Mouse (Mus musculus) heart, embryonic 16.5 days (tissue): Measurements from ENCODE around the gene Ascl1. TPM values are rescaled to one million over a fixed set of nuclear protein-coding genes. Genes with fewer than 3 reads are reported as not detected.

Source experiments
- ATAC-seq: fragments of 200-750 bp; cut with Nextera tagmentation; replicated peaks from 2 replicates; pipeline ENCODE4 v1.8.0; 2017; ENCODE audit warnings: moderate number of reproducible peaks; ENCODE audit not compliant: insufficient read depth, low FRiP score; ENCODE audit errors: extremely low read depth
- H3K27ac ChIP-seq: fragments of 300-500 bp; sonication (generic); 2 replicates; pipeline ENCODE4 v1.5.1; 2014; ENCODE audit warnings: mild to moderate bottlenecking, low read length, control low read depth, moderate library complexity
- H3K27me3 ChIP-seq: fragments of 300-500 bp; sonication (generic); 2 replicates; pipeline ENCODE4 v1.6.1; 2014; ENCODE audit warnings: low read length, mixed read lengths; ENCODE audit not compliant: control insufficient read depth, insufficient read depth
- H3K36me3 ChIP-seq: fragments of 300-500 bp; sonication (generic); 2 replicates; pipeline ENCODE4 v1.6.1; 2014; ENCODE audit not compliant: control insufficient read depth, insufficient read depth
- H3K4me1 ChIP-seq: fragments of 300-500 bp; sonication (generic); 2 replicates; pipeline ENCODE4 v1.6.1; 2014; ENCODE audit warnings: low read length, mixed read lengths; ENCODE audit not compliant: control insufficient read depth, insufficient read depth
- H3K4me2 ChIP-seq: fragments of 300-500 bp; sonication (generic); 2 replicates; pipeline ENCODE4 v1.6.1; 2014; ENCODE audit warnings: low read depth, mild to moderate bottlenecking, control low read depth, low read length
- H3K4me3 ChIP-seq: fragments of 300-500 bp; sonication (generic); 2 replicates; pipeline ENCODE4 v1.5.1; 2014; ENCODE audit warnings: mild to moderate bottlenecking, control low read depth, low read length
- H3K9ac ChIP-seq: fragments of 300-500 bp; sonication (generic); 2 replicates; pipeline ENCODE4 v1.6.1; 2014; ENCODE audit warnings: low read length, control low read depth
- H3K9me3 ChIP-seq: fragments of 300-500 bp; sonication (generic); replicated peaks from 2 replicates; pipeline ENCODE4 v1.6.1; 2016; ENCODE audit warnings: low read length; ENCODE audit not compliant: control insufficient read depth
- WGBS: fragments of 180-500 bp; shearing (Covaris S2); extraction: QIAGEN DNeasy Blood & Tissue Kit; methylation state at CpG from one replicate; pipeline ENCODE4 v1.1.7; 2014; 5-methylcytosine and 5-hydroxymethylcytosine counted together
- polyA plus RNA-seq: library from polyadenylated mRNA; unstranded; fragments of >200 nt; fragmentation: Nextera tagmentation; extraction: Ambion mirVana; gene quantifications from 2 replicates; pipeline ENCODE4 v1.2.1, GENCODE M21; 2015

The Ascl1 gene
- polyA plus RNA-seq = 0.32 and 0.93 TPM in 2 replicates

GRCm38 (mm10) chr10:87493576-87493975, at the start of gene Ascl1:
Ascl1 (minus strand) TSS chr10:87493660.
- H3K4me1 ChIP-seq = peaks cover 9% of the 10 kb centered on the region; the same call in 1 of the 2 replicates
- no peak within 1 kb of the TSS for H3K27ac ChIP-seq
- H3K27me3 ChIP-seq = peaks cover 86% of the 10 kb centered on the region
- H3K4me2 ChIP-seq = peak within 1 kb of the TSS; percentile 95
- H3K36me3 ChIP-seq = no peaks in the 10 kb centered on the region
- H3K4me3 ChIP-seq = peak within 1 kb of the TSS; percentile 60
- peaks cover 6% of the 10 kb centered on the region for H3K9me3 ChIP-seq
- H3K9ac ChIP-seq = 0 out of 2 replicates have a peak within 1 kb of the TSS, but pooled peaks have one; percentile 10
- 0% methylated on average over 31 of the region's 34 CpGs for WGBS
- peak; percentile 14; the same call in 1 of the 2 replicates for ATAC-seq

- Histone ChIP-seq H3K4me3 (no peak overlapping the region), H3K27ac (no peak overlapping the region), H3K36me3 (no peaks in the 10 kb centered on the region), H3K27me3 (no peaks in the 10 kb centered on the region), H3K4me2 (no peak overlapping the region), H3K9me3 (no peaks in the 10 kb centered on the region), H3K4me1 (no peaks in the 10 kb centered on the region), H3K9ac (no peak overlapping the region)
- no peak for ATAC-seq
- WGBS = 79% methylated on average over 1 of the region's 1 CpGs
Measured at GRCm38 (mm10) chr10:87534172-87534571, 40.7 kb upstream of the Ascl1 start.

DNA sequence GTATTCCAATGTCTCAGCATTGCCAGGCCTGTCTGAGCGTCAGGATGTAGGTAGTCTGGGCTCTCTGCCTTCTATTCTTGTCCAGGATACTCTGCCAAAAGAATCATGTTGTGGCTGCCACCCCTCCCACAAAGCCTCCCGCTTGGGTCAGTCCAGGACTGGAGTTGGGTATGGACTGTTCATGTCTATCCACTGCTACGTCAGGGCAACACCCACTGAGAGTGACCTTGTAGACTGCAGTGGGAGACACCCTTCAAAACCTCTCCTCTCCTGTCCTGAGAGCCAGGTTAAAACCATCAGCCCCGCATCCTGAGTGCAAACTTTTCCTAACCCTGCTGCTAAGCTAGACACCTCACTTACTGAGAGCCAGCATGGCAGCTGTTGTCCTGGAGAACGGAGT, 28.2 kb upstream of the Ascl1 start, which contains the start of gene Pah:
Gene Pah, plus strand, starts transcription at position 150 of the 400 bp plus-strand sequence.
- no peak within 1 kb of the TSS for H3K4me2 ChIP-seq
- H3K36me3 ChIP-seq = no peaks in the 10 kb centered on the region
- no peaks in the 10 kb centered on the region for H3K4me1 ChIP-seq
- no peak within 1 kb of the TSS for H3K4me3 ChIP-seq
- H3K27me3 ChIP-seq = no peaks in the 10 kb centered on the region
- H3K9me3 ChIP-seq = no peaks in the 10 kb centered on the region
- no peak within 1 kb of the TSS for H3K27ac ChIP-seq
- no peak within 1 kb of the TSS for H3K9ac ChIP-seq
- no peak; the same call in 1 of the 2 replicates for ATAC-seq
- WGBS = 73% methylated on average over 5 of the region's 5 CpGs

DNA sequence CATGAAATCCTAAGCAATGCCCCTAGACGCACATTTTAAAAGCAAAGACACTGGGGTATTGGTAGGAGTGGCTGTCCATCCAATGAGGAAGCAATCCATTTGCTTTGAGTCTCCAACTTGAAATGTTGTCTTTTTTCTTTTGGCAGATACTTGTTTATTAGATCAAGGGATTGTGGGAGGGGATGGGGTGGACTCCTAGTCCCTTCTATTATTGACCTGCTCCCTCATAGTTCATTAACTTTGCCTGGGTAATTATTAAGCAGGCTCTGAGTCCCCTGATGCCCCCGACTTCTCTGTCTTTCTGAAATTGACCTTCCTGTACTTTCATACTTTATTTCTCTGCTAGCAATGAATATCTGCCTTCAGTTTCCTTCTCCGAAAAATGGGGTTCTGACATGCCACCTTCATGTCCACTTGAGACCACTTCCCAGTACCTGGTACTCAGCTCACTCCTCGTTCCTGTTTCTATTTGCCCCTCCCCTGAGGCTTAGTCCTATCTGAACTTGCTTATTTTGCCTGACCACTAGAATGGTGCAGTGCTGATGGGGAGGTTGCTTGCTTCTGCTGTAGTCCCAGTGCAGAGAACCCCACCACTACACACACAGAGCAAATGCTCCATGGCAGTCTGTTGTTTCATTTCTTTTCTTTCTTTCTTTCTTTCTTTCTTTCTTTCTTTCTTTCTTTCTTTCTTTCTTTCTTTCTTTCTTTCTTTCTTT, 27.1 kb upstream of the Ascl1 start:
- Histone ChIP-seq H3K27ac (no peak overlapping the region), H3K4me1 (no peaks in the 10 kb centered on the region), H3K36me3 (no peaks in the 10 kb centered on the region), H3K27me3 (no peaks in the 10 kb centered on the region), H3K9ac (no peak overlapping the region), H3K4me2 (no peak overlapping the region), H3K9me3 (no peaks in the 10 kb centered on the region), H3K4me3 (no peak overlapping the region)
- no peak for ATAC-seq
- WGBS = 63% methylated on average over 4 of the region's 4 CpGs

- Histone ChIP-seq H3K27ac (no peak overlapping the region), H3K27me3 (no peaks in the 10 kb centered on the region), H3K9ac (no peak overlapping the region), H3K36me3 (no peaks in the 10 kb centered on the region), H3K9me3 (no peaks in the 10 kb centered on the region), H3K4me1 (no peaks in the 10 kb centered on the region), H3K4me3 (no peak overlapping the region), H3K4me2 (no peak overlapping the region)
- 77% methylated on average over 2 of the region's 2 CpGs for WGBS
- ATAC-seq = no peak
Measured at GRCm38 (mm10) chr10:87518585-87518984, 25.1 kb upstream of the Ascl1 start.

- H3K4me2 ChIP-seq = no peak overlapping the region
- no peaks in the 10 kb centered on the region for H3K36me3 ChIP-seq
- H3K9me3 ChIP-seq = no peaks in the 10 kb centered on the region
- H3K9ac ChIP-seq = no peak overlapping the region
- H3K4me1 ChIP-seq = no peaks in the 10 kb centered on the region
- no peaks in the 10 kb centered on the region for H3K27me3 ChIP-seq
- no peak overlapping the region for H3K27ac ChIP-seq
- no peak for ATAC-seq
- no peak overlapping the region for H3K4me3 ChIP-seq
Measured at GRCm38 (mm10) chr10:87513052-87513451, 19.6 kb upstream of the Ascl1 start.

GRCm38 (mm10) chr10:87508581-87508980, 15.1 kb upstream of the Ascl1 start:
- Histone ChIP-seq H3K27ac (no peak overlapping the region), H3K4me2 (no peak overlapping the region), H3K4me3 (no peak overlapping the region), H3K9me3 (no peaks in the 10 kb centered on the region), H3K27me3 (peaks cover 4% of the 10 kb centered on the region), H3K9ac (no peak overlapping the region), H3K4me1 (no peaks in the 10 kb centered on the region), H3K36me3 (no peaks in the 10 kb centered on the region)
- WGBS = 84% methylated on average over 4 of the region's 4 CpGs
- ATAC-seq = no peak

DNA sequence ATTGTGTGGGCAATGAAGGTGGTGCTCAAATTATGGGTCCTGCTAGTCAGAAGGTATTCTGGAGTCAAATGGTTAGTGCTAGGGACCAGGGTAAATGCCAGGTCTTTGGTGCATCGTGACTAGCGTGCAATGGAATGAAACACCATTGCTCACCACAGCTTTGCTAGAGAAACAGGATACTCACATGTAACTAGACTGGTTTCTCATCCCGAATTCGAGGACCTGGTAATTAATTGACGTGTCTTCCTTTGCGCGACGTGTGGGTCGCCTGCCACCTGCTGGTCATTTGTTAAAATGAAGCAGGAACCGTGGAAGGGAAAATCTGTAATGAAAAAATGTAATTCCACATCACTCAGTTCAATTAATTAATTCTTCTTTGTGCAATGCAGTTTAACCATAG, 10.5 kb upstream of the Ascl1 start:
- no peak overlapping the region for H3K9ac ChIP-seq
- WGBS = 3% methylated on average over 10 of the region's 10 CpGs

DNA sequence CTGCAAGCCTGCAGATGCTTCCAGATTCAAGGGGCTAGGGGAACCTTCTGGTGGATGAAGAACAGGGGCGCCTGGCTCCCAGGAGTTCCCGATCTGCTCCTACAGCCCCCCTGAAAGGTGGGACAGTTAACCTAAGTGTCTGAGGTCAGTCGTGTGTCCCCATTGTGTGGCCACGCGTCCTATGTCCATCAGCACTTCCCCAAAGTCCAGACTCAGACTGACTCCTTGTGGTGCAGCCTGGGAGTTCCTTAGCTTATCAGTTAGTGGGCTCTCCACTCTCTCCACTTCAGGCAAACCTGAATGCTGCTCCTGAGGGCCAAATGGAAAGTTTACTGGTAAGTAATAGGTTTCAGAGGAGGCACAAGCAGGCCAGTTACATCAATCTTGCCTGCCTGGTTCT, 8.8 kb upstream of the Ascl1 start:
- ATAC-seq = no peak
- Histone ChIP-seq H3K9me3 (peaks cover 6% of the 10 kb centered on the region), H3K36me3 (no peaks in the 10 kb centered on the region), H3K4me3 (no peak overlapping the region), H3K27me3 (peaks cover 53% of the 10 kb centered on the region), H3K4me1 (no peaks in the 10 kb centered on the region), H3K9ac (no peak overlapping the region), H3K27ac (no peak overlapping the region), H3K4me2 (no peak overlapping the region)
- WGBS = 23% methylated on average over 5 of the region's 5 CpGs

More for the DNA sequence above, 10.5 kb upstream of the Ascl1 start:
- Histone ChIP-seq H3K4me1 (no peaks in the 10 kb centered on the region), H3K27me3 (peaks cover 42% of the 10 kb centered on the region), H3K36me3 (no peaks in the 10 kb centered on the region), H3K4me2 (no peak overlapping the region), H3K27ac (no peak overlapping the region), H3K9me3 (no peaks in the 10 kb centered on the region), H3K4me3 (no peak overlapping the region)
- ATAC-seq = no peak
